Mouse (Mus musculus): ENCODE results near the gene Tgm1. TPM values are rescaled to one million over a fixed set of nuclear protein-coding genes. Genes with fewer than 3 reads are reported as not detected.
"Not testable (repeated sequence)": the region's sequence is repeated elsewhere in the genome, so short reads cannot be mapped to it uniquely, and the experiment has no call there.

Tgm1 gene
- 1.6 and 2.1 TPM in 2 replicates for polyA plus RNA-seq (2016; fragmentation: Nextera tagmentation; extraction: Ambion mirVana)

DNA sequence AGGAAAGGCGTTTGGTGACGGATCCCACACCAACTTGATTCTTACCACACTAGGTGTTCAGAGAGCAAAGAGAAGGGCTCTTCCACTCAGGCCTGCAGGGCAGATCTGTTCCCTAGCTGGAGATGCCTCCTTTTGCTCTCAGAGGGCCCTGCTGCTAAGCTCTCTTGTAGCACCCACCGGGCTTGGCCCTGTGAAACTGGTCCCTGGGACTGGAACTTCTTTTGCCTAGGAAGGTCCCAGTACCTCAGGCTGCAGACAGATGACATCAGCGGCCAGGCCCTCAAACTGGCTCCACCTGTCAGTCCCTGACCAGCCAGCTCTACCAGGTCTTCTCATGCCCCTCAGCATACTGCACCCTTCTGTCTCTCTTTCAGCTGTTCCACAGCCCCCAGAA lies at the start of gene Tgm1:
Gene Tgm1 (minus strand): TSS at position 198 of the 394 bp plus-strand sequence.
- Histone ChIP-seq H3K27ac (no peak within 1 kb of the TSS), H3K36me3 (peaks cover 27% of the 10 kb centered on the region), H3K9ac (peak within 1 kb of the TSS; percentile 52; the same call in 1 of the 2 replicates), H3K4me2 (peak within 1 kb of the TSS; percentile 67), H3K4me3 (peak within 1 kb of the TSS; percentile 36), H3K27me3 (replicated peaks) (peaks cover 21% of the 10 kb centered on the region), H3K4me1 (peaks cover 42% of the 10 kb centered on the region), H3K9me3 (replicated peaks) (no peaks in the 10 kb centered on the region)
- ATAC-seq, result no peak
- WGBS (ENCODE audit: insufficient replicate concordance), result 22% methylated on average over 4 of the region's 4 CpGs

DNA sequence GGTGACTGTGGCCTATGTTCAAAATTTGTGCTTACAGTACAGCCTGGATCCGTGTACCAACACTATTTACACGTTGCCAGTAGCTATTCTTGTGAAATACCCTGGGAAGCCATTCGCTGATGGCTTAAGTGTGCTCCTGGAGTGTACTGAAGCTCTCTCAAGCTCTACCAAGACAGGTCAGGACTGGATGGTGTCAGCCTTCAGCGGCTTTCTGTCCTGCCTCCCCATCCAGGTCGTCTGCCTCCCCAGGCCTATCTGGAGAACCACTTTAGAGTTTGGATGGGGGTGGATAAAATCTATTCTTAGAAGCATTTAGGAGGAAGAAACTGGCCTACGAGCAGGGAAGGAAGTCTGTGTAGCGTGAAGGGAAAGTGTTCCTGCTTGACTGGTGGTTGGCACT lies 49.4 kb upstream of the Tgm1 start:
- Histone ChIP-seq H3K4me1 (peaks cover 62% of the 10 kb centered on the region), H3K9ac (no peak overlapping the region; the same call in 1 of the 2 replicates), H3K4me2 (peak overlapping the region; percentile 91), H3K9me3 (replicated peaks) (no peaks in the 10 kb centered on the region), H3K27ac (peak overlapping the region; percentile 6; the same call in 1 of the 2 replicates), H3K4me3 (no peak overlapping the region; the same call in 1 of the 2 replicates), H3K36me3 (no peaks in the 10 kb centered on the region), H3K27me3 (replicated peaks) (peaks cover 71% of the 10 kb centered on the region)
- 32% methylated on average over 7 of the region's 7 CpGs for WGBS (ENCODE audit: insufficient replicate concordance)
- ATAC-seq, result no peak

DNA sequence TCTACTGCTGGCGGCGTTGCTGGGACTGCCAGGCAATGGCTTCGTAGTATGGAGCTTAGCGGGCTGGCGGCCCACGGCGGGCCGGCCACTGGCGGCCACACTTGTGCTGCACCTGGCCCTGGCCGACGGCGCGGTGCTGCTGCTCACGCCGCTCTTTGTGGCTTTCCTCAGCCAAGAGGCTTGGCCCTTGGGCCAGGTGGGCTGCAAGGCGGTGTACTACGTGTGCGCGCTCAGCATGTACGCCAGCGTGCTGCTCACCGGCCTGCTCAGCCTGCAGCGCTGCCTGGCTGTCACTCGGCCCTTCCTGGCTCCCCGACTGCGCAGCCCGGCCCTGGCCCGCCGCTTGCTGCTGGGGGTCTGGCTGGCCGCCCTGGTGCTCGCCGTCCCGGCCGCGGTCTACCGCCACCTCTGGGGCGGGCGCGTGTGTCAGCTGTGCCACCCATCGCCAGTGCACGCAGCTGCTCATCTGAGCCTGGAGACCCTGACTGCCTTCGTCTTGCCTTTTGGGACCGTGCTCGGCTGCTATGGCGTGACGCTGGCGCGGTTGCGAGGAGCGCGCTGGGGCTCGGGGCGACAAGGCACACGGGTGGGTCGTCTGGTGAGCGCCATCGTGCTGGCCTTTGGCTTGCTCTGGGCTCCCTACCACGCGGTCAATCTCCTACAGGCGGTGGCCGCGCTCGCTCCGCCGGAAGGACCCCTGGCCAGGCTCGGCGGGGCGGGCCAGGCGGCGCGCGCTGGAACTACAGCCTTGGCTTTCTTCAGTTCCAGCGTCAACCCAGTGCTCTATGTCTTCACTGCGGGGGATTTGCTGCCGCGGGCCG lies 48.5 kb upstream of the Tgm1 start:
- Histone ChIP-seq H3K4me2 (peak overlapping the region; percentile 91), H3K27me3 (replicated peaks) (peaks cover 62% of the 10 kb centered on the region), H3K36me3 (no peaks in the 10 kb centered on the region), H3K9me3 (replicated peaks) (no peaks in the 10 kb centered on the region), H3K4me3 (peak overlapping the region; percentile 59), H3K27ac (peak overlapping the region; percentile 25), H3K4me1 (peaks cover 62% of the 10 kb centered on the region), H3K9ac (peak overlapping the region; percentile 74)
- ATAC-seq, result peak; percentile 34; the same call in 1 of the 2 replicates
- 2% methylated on average over 77 of the region's 77 CpGs for WGBS (ENCODE audit: insufficient replicate concordance)

- peak within 1 kb of the TSS; percentile 25; the same call in 1 of the 2 replicates for H3K27ac ChIP-seq
- ATAC-seq, result no peak
- WGBS (ENCODE audit: insufficient replicate concordance), result 72% methylated on average over 6 of the region's 6 CpGs
Measured at GRCm38 (mm10) chr14:55761163-55761562, 47.4 kb upstream of the Tgm1 start, which contains the start of gene Ltb4r2. Gene Ltb4r2 (plus strand): TSS chr14:55761428.

GRCm38 (mm10) chr14:55760156-55760555 lies 46.4 kb upstream of the Tgm1 start:
- not testable (repeated sequence) for ATAC-seq; H3K27ac ChIP-seq; H3K9ac ChIP-seq; H3K9me3 ChIP-seq (replicated peaks); H3K4me3 ChIP-seq
- H3K36me3 ChIP-seq, result peaks cover 17% of the 10 kb centered on the region
- peak overlapping the region; percentile 47 for H3K4me2 ChIP-seq
- H3K27me3 ChIP-seq (replicated peaks), result peaks cover 44% of the 10 kb centered on the region
- WGBS (ENCODE audit: insufficient replicate concordance), result 0% methylated on average over 6 of the region's 6 CpGs
- H3K4me1 ChIP-seq, result peaks cover 57% of the 10 kb centered on the region

More at GRCm38 (mm10) chr14:55761163-55761562, 47.4 kb upstream of the Tgm1 start, which contains the start of gene Ltb4r2:
- peak within 1 kb of the TSS; percentile 74 for H3K9ac ChIP-seq
- H3K4me1 ChIP-seq, result peaks cover 67% of the 10 kb centered on the region
- no peaks in the 10 kb centered on the region for H3K9me3 ChIP-seq (replicated peaks)
- peaks cover 7% of the 10 kb centered on the region for H3K36me3 ChIP-seq
- H3K4me3 ChIP-seq, result peak within 1 kb of the TSS; percentile 59
- H3K4me2 ChIP-seq, result peak within 1 kb of the TSS; percentile 91
- peaks cover 54% of the 10 kb centered on the region for H3K27me3 ChIP-seq (replicated peaks)

DNA sequence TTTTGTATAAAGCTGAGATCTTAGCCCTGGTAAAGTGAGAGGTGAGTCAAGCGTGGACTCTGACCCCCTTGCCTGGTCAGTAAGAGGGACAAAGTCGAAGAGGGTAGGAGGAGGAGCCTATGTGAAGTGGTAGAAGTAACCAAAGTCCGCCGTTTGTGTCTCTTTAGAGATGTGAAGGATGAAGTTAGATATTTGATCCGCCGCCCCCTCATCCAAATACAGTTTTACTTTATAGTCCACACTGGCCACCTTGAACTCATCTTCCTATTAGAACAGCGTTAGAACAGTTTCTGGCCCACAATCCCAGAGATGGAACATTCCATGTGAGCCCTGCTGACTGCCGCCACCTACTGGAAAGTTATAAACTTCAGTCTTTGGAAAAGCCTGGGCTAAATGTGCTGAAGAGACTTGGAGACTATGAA lies 44.6 kb upstream of the Tgm1 start, which contains the start of gene Cideb:
Gene Cideb (minus strand): TSS at position 96 of the 422 bp plus-strand sequence.
- H3K4me2 ChIP-seq, result peak within 1 kb of the TSS; percentile 50
- H3K27ac ChIP-seq, result peak within 1 kb of the TSS; percentile 66
- H3K4me1 ChIP-seq, result peaks cover 45% of the 10 kb centered on the region
- 11% methylated on average over 8 of the region's 8 CpGs for WGBS (ENCODE audit: insufficient replicate concordance)
- H3K9me3 ChIP-seq (replicated peaks), result no peaks in the 10 kb centered on the region
- peak; percentile 21 for ATAC-seq
- peaks cover 27% of the 10 kb centered on the region for H3K27me3 ChIP-seq (replicated peaks)
- no peak within 1 kb of the TSS; the same call in none of the 2 replicates for H3K9ac ChIP-seq
- H3K36me3 ChIP-seq, result peaks cover 35% of the 10 kb centered on the region
- peak within 1 kb of the TSS; percentile 29 for H3K4me3 ChIP-seq

DNA sequence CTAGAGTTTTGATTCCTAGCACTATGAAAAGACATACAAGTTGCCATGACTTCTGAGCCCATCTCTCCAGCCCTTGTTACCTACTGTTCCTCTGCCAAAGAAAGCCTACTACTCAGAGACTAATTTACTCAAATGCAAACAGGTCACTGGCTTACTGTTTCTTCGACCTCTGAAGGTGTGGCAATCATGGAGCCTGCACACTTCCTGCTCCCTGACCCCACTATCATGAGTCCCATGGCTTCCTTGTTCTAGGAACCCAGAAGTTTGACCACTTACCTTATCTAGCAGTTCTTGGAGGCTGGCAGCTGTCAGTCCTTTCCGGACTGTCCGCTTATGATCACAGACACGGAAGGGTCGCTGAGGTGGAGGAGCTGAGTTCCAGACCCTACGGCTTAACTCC lies 43.8 kb upstream of the Tgm1 start:
- Histone ChIP-seq H3K9me3 (replicated peaks) (no peaks in the 10 kb centered on the region), H3K4me1 (peaks cover 37% of the 10 kb centered on the region), H3K4me3 (peak overlapping the region; percentile 29), H3K9ac (no peak overlapping the region; the same call in 1 of the 2 replicates), H3K27ac (peak overlapping the region; percentile 66; the same call in 1 of the 2 replicates), H3K27me3 (replicated peaks) (peaks cover 19% of the 10 kb centered on the region), H3K36me3 (peaks cover 43% of the 10 kb centered on the region), H3K4me2 (peak overlapping the region; percentile 50)
- peak; percentile 18; the same call in 1 of the 2 replicates for ATAC-seq
- WGBS (ENCODE audit: insufficient replicate concordance), result 21% methylated on average over 6 of the region's 6 CpGs

DNA sequence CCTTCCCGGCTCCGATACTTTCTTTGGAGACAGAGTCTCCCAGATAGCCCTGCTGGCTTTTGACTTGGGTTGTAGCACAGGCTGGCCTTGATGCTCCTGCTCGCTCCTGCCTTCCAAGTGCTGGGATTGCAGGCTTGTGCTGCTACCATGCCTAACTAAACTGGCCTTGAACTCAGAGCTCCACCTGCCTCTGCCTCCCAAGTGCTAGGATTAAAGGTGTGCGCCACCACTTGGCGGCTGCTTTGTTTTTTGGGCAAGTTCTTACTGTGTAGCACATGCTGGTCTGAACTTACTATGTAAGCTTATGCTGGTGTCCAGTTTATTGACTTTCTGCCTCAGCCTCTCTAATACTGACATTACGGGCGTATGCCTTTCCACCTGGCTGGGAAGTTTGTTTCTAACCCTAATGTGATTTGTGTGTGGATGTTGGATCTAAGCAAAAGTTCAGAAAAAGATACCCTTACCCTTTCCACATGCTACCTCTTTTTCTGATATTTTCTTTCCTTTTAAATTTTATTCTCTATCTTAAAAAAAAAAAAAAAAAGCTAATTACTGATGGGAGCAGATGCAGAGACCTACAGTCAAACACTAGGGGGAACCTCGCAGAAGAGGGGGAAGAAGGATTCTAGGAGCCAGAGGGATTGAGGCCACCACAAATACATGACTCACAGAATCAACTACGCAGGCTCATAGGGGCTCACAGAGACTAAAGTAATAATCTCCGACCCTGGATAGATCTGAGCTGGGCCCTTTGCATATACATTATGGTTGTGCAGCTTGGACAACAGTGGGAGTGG lies 33.5 kb upstream of the Tgm1 start:
- Histone ChIP-seq H3K27ac (no peak overlapping the region; the same call in 1 of the 2 replicates), H3K9ac (peak overlapping the region; percentile 89), H3K4me2 (peak overlapping the region; percentile 97), H3K9me3 (replicated peaks) (no peaks in the 10 kb centered on the region), H3K27me3 (replicated peaks) (no peaks in the 10 kb centered on the region), H3K4me3 (peak overlapping the region; percentile 92), H3K36me3 (peaks cover 61% of the 10 kb centered on the region), H3K4me1 (peaks cover 38% of the 10 kb centered on the region)
- 77% methylated on average over 10 of the region's 10 CpGs for WGBS (ENCODE audit: insufficient replicate concordance)
- no peak for ATAC-seq

DNA sequence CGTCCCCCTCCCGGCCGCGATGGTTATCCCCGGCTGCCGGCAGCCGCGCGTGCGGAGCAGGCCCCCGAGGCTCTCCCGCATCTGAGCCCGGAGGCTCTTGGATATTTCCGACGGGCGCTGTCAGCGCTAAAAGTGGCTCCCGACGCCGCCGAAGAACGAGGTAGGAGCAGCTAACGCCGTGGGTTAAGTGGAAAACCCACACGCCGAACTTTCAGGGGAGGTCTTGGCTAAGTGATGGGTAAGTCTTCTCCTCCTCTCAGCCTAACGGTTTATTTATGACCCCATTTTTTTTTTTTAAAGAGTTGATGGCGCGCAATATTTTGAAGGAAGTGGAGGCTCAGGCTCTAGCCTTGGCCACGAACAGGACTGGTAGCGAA lies 32.1 kb upstream of the Tgm1 start:
- Histone ChIP-seq H3K27ac (peak overlapping the region; percentile 83), H3K27me3 (replicated peaks) (no peaks in the 10 kb centered on the region), H3K4me2 (peak overlapping the region; percentile 97), H3K4me3 (peak overlapping the region; percentile 92), H3K9ac (peak overlapping the region; percentile 89), H3K36me3 (peaks cover 53% of the 10 kb centered on the region), H3K4me1 (peaks cover 38% of the 10 kb centered on the region), H3K9me3 (replicated peaks) (no peaks in the 10 kb centered on the region)
- WGBS (ENCODE audit: insufficient replicate concordance), result 2% methylated on average over 31 of the region's 31 CpGs
- ATAC-seq, result no peak

DNA sequence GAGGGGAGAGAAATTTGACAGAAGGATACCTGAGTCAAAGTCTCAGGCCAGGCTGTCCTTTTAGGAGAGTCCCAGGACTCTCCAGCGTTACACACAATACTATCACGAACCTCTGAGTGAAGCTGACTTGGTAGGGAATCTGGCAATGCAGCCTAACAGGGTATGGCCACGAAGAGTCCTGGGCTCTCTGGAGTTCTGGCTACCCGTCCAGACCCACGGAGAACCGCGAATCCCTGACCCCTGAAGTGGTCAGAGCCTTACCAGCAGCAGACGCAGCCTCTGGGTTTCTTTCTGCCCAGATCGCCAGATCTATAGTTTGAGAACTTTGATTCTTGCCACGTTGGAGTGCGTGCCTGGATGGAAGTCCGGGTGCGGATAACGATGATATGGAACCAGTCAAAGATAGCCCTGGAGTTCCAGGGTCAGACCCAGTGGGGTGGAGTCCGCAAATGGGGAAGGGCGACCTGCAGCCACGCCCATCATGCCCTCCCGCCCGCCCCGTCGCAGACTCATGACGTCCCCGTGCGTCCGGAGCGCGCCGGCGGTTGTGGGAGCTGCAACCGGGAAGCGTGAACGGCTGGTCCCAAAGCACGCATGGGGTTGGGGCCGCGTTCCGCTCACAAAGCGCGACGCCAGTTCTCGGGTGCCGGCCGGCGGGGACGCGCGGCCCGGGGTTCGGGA lies 31.6 kb upstream of the Tgm1 start, which contains the start of the genes Dhrs1 and Nop9:
Gene Dhrs1 (minus strand): TSS at position 511 of the 681 bp plus-strand sequence.
Gene Nop9 (plus strand): TSS at position 514 of the 681 bp plus-strand sequence.
- peak; percentile 87 for ATAC-seq
- Histone ChIP-seq H3K4me2 (peak within 1 kb of the TSS; percentile 97), H3K36me3 (peaks cover 53% of the 10 kb centered on the region), H3K9ac (peak within 1 kb of the TSS; percentile 89), H3K27me3 (replicated peaks) (no peaks in the 10 kb centered on the region), H3K27ac (peak within 1 kb of the TSS; percentile 83), H3K4me3 (peak within 1 kb of the TSS; percentile 92), H3K4me1 (peaks cover 38% of the 10 kb centered on the region), H3K9me3 (replicated peaks) (no peaks in the 10 kb centered on the region)
- WGBS (ENCODE audit: insufficient replicate concordance), result 1% methylated on average over 47 of the region's 48 CpGs

GRCm38 (mm10) chr14:55743711-55744110 lies 30.0 kb upstream of the Tgm1 start:
- Histone ChIP-seq H3K4me1 (peaks cover 38% of the 10 kb centered on the region), H3K36me3 (peaks cover 51% of the 10 kb centered on the region), H3K27me3 (replicated peaks) (no peaks in the 10 kb centered on the region), H3K4me3 (no peak overlapping the region), H3K9me3 (replicated peaks) (no peaks in the 10 kb centered on the region), H3K4me2 (0 out of 2 replicates have a peak overlapping the region, but pooled peaks have one; percentile 18), H3K9ac (no peak overlapping the region; the same call in 1 of the 2 replicates), H3K27ac (no peak overlapping the region)
- WGBS (ENCODE audit: insufficient replicate concordance), result 20% methylated on average over 10 of the region's 10 CpGs
- peak; percentile 50; the same call in 1 of the 2 replicates for ATAC-seq
